Mouse (Mus musculus) limb, embryonic 14.5 days (tissue): Measurements from ENCODE around the gene Hdgfl1. TPM values are rescaled to one million over a fixed set of nuclear protein-coding genes. Genes with fewer than 3 reads are reported as not detected.

Experiments used
- ATAC-seq: fragments of 200-750 bp; cut with Nextera tagmentation; 2 replicates; pipeline ENCODE4 v1.8.0; 2017; ENCODE audit warnings: low read depth, moderate number of reproducible peaks, moderate TSS enrichment; ENCODE audit not compliant: low FRiP score
- DNase-seq: peaks from one replicate; pipeline ENCODE4 v3.0.0-alpha.2; 2015; ENCODE audit warnings: low spot score
- H3K27ac ChIP-seq: fragments of 300-500 bp; sonication (generic); replicated peaks from 2 replicates; pipeline ENCODE4 v1.5.1; 2014; ENCODE audit warnings: low read depth, mild to moderate bottlenecking, low read length, moderate library complexity, mixed read lengths
- H3K27me3 ChIP-seq: fragments of 300-500 bp; sonication (generic); 2 replicates; pipeline ENCODE4 v1.6.1; 2014; ENCODE audit warnings: low read length, mixed read lengths; ENCODE audit not compliant: control insufficient read depth, insufficient read depth
- H3K36me3 ChIP-seq: fragments of 300-500 bp; sonication (generic); 2 replicates; pipeline ENCODE4 v1.6.1; 2014; ENCODE audit warnings: mild to moderate bottlenecking, low read length, moderate library complexity, mixed read lengths; ENCODE audit not compliant: control insufficient read depth, insufficient read depth
- H3K4me1 ChIP-seq: fragments of 300-500 bp; sonication (generic); 2 replicates; pipeline ENCODE4 v1.6.1; 2014; ENCODE audit warnings: antibody characterized with exemption, low read length, mixed read lengths; ENCODE audit not compliant: control insufficient read depth, insufficient read depth
- H3K4me2 ChIP-seq: fragments of 300-500 bp; sonication (generic); replicated peaks from 2 replicates; pipeline ENCODE4 v1.6.1; 2014; ENCODE audit warnings: low read depth, mild to moderate bottlenecking, low read length, moderate library complexity; ENCODE audit not compliant: severe bottlenecking
- H3K4me3 ChIP-seq: fragments of 300-500 bp; sonication (generic); replicated peaks from 2 replicates; pipeline ENCODE4 v1.5.1; 2014; ENCODE audit warnings: low read length
- H3K9ac ChIP-seq: fragments of 300-500 bp; sonication (generic); 2 replicates; pipeline ENCODE4 v1.6.1; 2014; ENCODE audit warnings: mild to moderate bottlenecking, low read depth, low read length, moderate library complexity; ENCODE audit not compliant: severe bottlenecking
- H3K9me3 ChIP-seq: fragments of 300-500 bp; sonication (generic); 2 replicates; pipeline ENCODE4 v1.6.1; 2016; ENCODE audit warnings: low read length; ENCODE audit not compliant: control insufficient read depth
- POLR2A ChIP-seq: fragments of 200-500 bp; IDR thresholded peaks from 2 replicates; pipeline ENCODE4 v1.8.0; 2012; ENCODE audit warnings: inconsistent platforms, mild to moderate bottlenecking, moderate library complexity, borderline replicate concordance; ENCODE audit not compliant: insufficient read depth, insufficient read length; ENCODE audit errors: extremely low read depth
- WGBS: fragments of 180-500 bp; shearing (Covaris S2); extraction: QIAGEN DNeasy Blood & Tissue Kit; methylation state at CpG from one replicate; pipeline ENCODE4 v1.1.7; 2014; 5-methylcytosine and 5-hydroxymethylcytosine counted together
- polyA plus RNA-seq, 2 experiments: library from polyadenylated mRNA; depleted of rRNA in 1 of 2; stranded (reverse) in 1 of 2; unstranded in 1 of 2; fragments of >200 nt; fragmentation: Nextera tagmentation in 1 of 2; extraction: Ambion mirVana in 1 of 2; gene quantifications; 2 replicates each; pipeline versions ENCODE4 v1.2.1 to v1.2.3; 2012 to 2014

The Hdgfl1 gene
- polyA plus RNA-seq, 2 experiments: not detected

- Histone ChIP-seq H3K9me3 (no peaks in the 10 kb centered on the region), H3K27me3 (no peaks in the 10 kb centered on the region), H3K4me2 (no peak overlapping the region), H3K36me3 (no peaks in the 10 kb centered on the region), H3K4me3 (no peak overlapping the region), H3K27ac (no peak overlapping the region), H3K9ac (no peak overlapping the region), H3K4me1 (no peaks in the 10 kb centered on the region)
- no peak for TF ChIP-seq POLR2A
- DNase-seq (no peak), ATAC-seq (no peak)
- 92% methylated on average over 1 of the region's 1 CpGs for WGBS
Observed at GRCm38 (mm10) chr13:26752414-26752813, 17.6 kb downstream of the Hdgfl1 start.

- H3K4me2 ChIP-seq: no peak overlapping the region
- H3K27me3 ChIP-seq: no peaks in the 10 kb centered on the region
- H3K9me3 ChIP-seq: no peaks in the 10 kb centered on the region
- ATAC-seq (no peak), DNase-seq (no peak)
- no peak overlapping the region for H3K27ac ChIP-seq
- no peak overlapping the region for H3K4me3 ChIP-seq
- H3K9ac ChIP-seq: no peak overlapping the region
- no peaks in the 10 kb centered on the region for H3K4me1 ChIP-seq
- no peak for TF ChIP-seq POLR2A
- 91% methylated on average over 2 of the region's 2 CpGs for WGBS
- H3K36me3 ChIP-seq: no peaks in the 10 kb centered on the region
Observed at GRCm38 (mm10) chr13:26745760-26746457, 24.1 kb downstream of the Hdgfl1 start.

- Histone ChIP-seq H3K27me3 (no peaks in the 10 kb centered on the region), H3K9me3 (no peaks in the 10 kb centered on the region), H3K27ac (no peak overlapping the region), H3K9ac (no peak overlapping the region), H3K36me3 (no peaks in the 10 kb centered on the region), H3K4me2 (no peak overlapping the region), H3K4me3 (no peak overlapping the region), H3K4me1 (no peaks in the 10 kb centered on the region)
- ATAC-seq (no peak), DNase-seq (no peak)
- no peak for TF ChIP-seq POLR2A
- WGBS: 77% methylated on average over 5 of the region's 5 CpGs
Observed at GRCm38 (mm10) chr13:26745059-26745759, 24.8 kb downstream of the Hdgfl1 start.

- no peak overlapping the region for H3K27ac ChIP-seq
Observed at GRCm38 (mm10) chr13:26744068-26744467, 25.9 kb downstream of the Hdgfl1 start.

GRCm38 (mm10) chr13:26734981-26735380, 35.0 kb downstream of the Hdgfl1 start:
- Histone ChIP-seq H3K36me3 (no peaks in the 10 kb centered on the region), H3K4me3 (no peak overlapping the region), H3K9me3 (no peaks in the 10 kb centered on the region), H3K27ac (no peak overlapping the region), H3K27me3 (no peaks in the 10 kb centered on the region), H3K9ac (no peak overlapping the region), H3K4me2 (no peak overlapping the region), H3K4me1 (no peaks in the 10 kb centered on the region)
- DNase-seq (no peak), ATAC-seq (no peak)
- 52% methylated on average over 1 of the region's 1 CpGs for WGBS
- no peak for TF ChIP-seq POLR2A

More at GRCm38 (mm10) chr13:26744068-26744467, 25.9 kb downstream of the Hdgfl1 start:
- Histone ChIP-seq H3K4me3 (no peak overlapping the region), H3K9me3 (no peaks in the 10 kb centered on the region), H3K4me1 (no peaks in the 10 kb centered on the region), H3K9ac (no peak overlapping the region), H3K27me3 (no peaks in the 10 kb centered on the region), H3K4me2 (no peak overlapping the region), H3K36me3 (no peaks in the 10 kb centered on the region)
- TF ChIP-seq POLR2A: no peak
- 40% methylated on average over 1 of the region's 1 CpGs for WGBS
- ATAC-seq (no peak), DNase-seq (peak; percentile 52)
